Mouse (Mus musculus) intestine, embryonic 16.5 days (tissue): ENCODE data around the gene Gm26602. TPM values are rescaled to one million over a fixed set of nuclear protein-coding genes. Genes with fewer than 3 reads are reported as not detected.

Experiments
- ATAC-seq: fragments of 200-750 bp; cut with Nextera tagmentation; 2 replicates; pipeline ENCODE4 v1.8.0; 2017; ENCODE audit warnings: moderate TSS enrichment, moderate library complexity
- H3K27ac ChIP-seq: fragments of 300-500 bp; sonication (generic); 2 replicates; pipeline ENCODE4 v1.5.1; 2014; ENCODE audit warnings: mild to moderate bottlenecking, low read length
- H3K27me3 ChIP-seq: fragments of 300-500 bp; sonication (generic); replicated peaks from 2 replicates; pipeline ENCODE4 v1.6.1; 2014; ENCODE audit warnings: low read length, control low read depth, mixed read lengths; ENCODE audit not compliant: control insufficient read depth, insufficient read depth
- H3K36me3 ChIP-seq: fragments of 300-500 bp; sonication (generic); 2 replicates; pipeline ENCODE4 v1.6.1; 2014; ENCODE audit warnings: low read length, control low read depth; ENCODE audit not compliant: control insufficient read depth, insufficient read depth
- H3K4me1 ChIP-seq: fragments of 300-500 bp; sonication (generic); 2 replicates; pipeline ENCODE4 v1.6.1; 2014; ENCODE audit warnings: low read length, control low read depth, mixed read lengths; ENCODE audit not compliant: control insufficient read depth, insufficient read depth
- H3K4me2 ChIP-seq: fragments of 300-500 bp; sonication (generic); 2 replicates; pipeline ENCODE4 v1.6.1; 2014; ENCODE audit warnings: low read depth, low read length, control low read depth
- H3K4me3 ChIP-seq: fragments of 300-500 bp; sonication (generic); 2 replicates; pipeline ENCODE4 v1.5.1; 2014; ENCODE audit warnings: mild to moderate bottlenecking, low read length
- H3K9ac ChIP-seq: fragments of 300-500 bp; sonication (generic); 2 replicates; pipeline ENCODE4 v1.6.1; 2014; ENCODE audit warnings: low read depth, low read length
- H3K9me3 ChIP-seq: fragments of 300-500 bp; sonication (generic); 2 replicates; pipeline ENCODE4 v1.6.1; 2016; ENCODE audit warnings: low read length, control low read depth; ENCODE audit not compliant: control insufficient read depth
- WGBS: fragments of 180-500 bp; shearing (Covaris S2); extraction: QIAGEN DNeasy Blood & Tissue Kit; methylation state at CpG from one replicate; pipeline ENCODE4 v1.1.7; 2014; 5-methylcytosine and 5-hydroxymethylcytosine counted together
- polyA plus RNA-seq: library from polyadenylated mRNA; unstranded; fragments of >200 nt; fragmentation: Nextera tagmentation; extraction: Ambion mirVana; gene quantifications from 2 replicates; pipeline ENCODE4 v1.2.1, GENCODE M21; 2015

The Gm26602 gene
- polyA plus RNA-seq, 1 experiment from 2014 or later: 2.1 TPM

- peaks cover 53% of the 10 kb centered on the region for H3K4me1 ChIP-seq
- peak overlapping the region; percentile 83 for H3K4me2 ChIP-seq
- H3K9ac ChIP-seq: peak overlapping the region; percentile 100
- H3K36me3 ChIP-seq: peaks cover 17% of the 10 kb centered on the region; the same call in 1 of the 2 replicates
- H3K27me3 ChIP-seq: no peaks in the 10 kb centered on the region
- peak overlapping the region; percentile 99 for H3K4me3 ChIP-seq
- no peaks in the 10 kb centered on the region for H3K9me3 ChIP-seq
- WGBS: under 1% methylated on average over 29 of the region's 29 CpGs
- ATAC-seq: no peak
- peak overlapping the region; percentile 99 for H3K27ac ChIP-seq
Observed at GRCm38 (mm10) chr10:79928030-79928694, 17.5 kb downstream of the Gm26602 start.

- H3K4me2 ChIP-seq: peak overlapping the region; percentile 83
- H3K4me3 ChIP-seq: peak overlapping the region; percentile 99
- no peaks in the 10 kb centered on the region for H3K27me3 ChIP-seq
- WGBS: 23% methylated on average over 9 of the region's 9 CpGs
- H3K36me3 ChIP-seq: peaks cover 21% of the 10 kb centered on the region; the same call in 1 of the 2 replicates
- H3K9me3 ChIP-seq: no peaks in the 10 kb centered on the region
- peak overlapping the region; percentile 100 for H3K9ac ChIP-seq
- peaks cover 63% of the 10 kb centered on the region for H3K4me1 ChIP-seq
- peak overlapping the region; percentile 99 for H3K27ac ChIP-seq
- no peak for ATAC-seq
Observed at GRCm38 (mm10) chr10:79928907-79929701, 18.4 kb downstream of the Gm26602 start.

GRCm38 (mm10) chr10:79929967-79930825, 19.5 kb downstream of the Gm26602 start:
- peaks cover 73% of the 10 kb centered on the region for H3K4me1 ChIP-seq
- H3K9ac ChIP-seq: peak overlapping the region; percentile 100; the same call in 1 of the 2 replicates
- 86% methylated on average over 18 of the region's 18 CpGs for WGBS
- H3K27me3 ChIP-seq: no peaks in the 10 kb centered on the region
- peaks cover 21% of the 10 kb centered on the region; the same call in 1 of the 2 replicates for H3K36me3 ChIP-seq
- 0 out of 2 replicates have a peak overlapping the region, but pooled peaks have one; percentile 15 for H3K27ac ChIP-seq
- peak overlapping the region; percentile 83 for H3K4me2 ChIP-seq
- H3K9me3 ChIP-seq: no peaks in the 10 kb centered on the region
- ATAC-seq: no peak
- no peak overlapping the region; the same call in 1 of the 2 replicates for H3K4me3 ChIP-seq

- peaks cover 21% of the 10 kb centered on the region; the same call in 1 of the 2 replicates for H3K36me3 ChIP-seq
- no peak overlapping the region for H3K4me3 ChIP-seq
- no peak for ATAC-seq
- no peaks in the 10 kb centered on the region for H3K27me3 ChIP-seq
- 90% methylated on average over 16 of the region's 16 CpGs for WGBS
- H3K9ac ChIP-seq: peak overlapping the region; percentile 43; the same call in 1 of the 2 replicates
- H3K4me1 ChIP-seq: peaks cover 72% of the 10 kb centered on the region
- H3K9me3 ChIP-seq: no peaks in the 10 kb centered on the region
- H3K27ac ChIP-seq: no peak overlapping the region
- H3K4me2 ChIP-seq: no peak overlapping the region
Observed at GRCm38 (mm10) chr10:79930826-79931186, 20.1 kb downstream of the Gm26602 start.

GRCm38 (mm10) chr10:79931797-79932196, 21.1 kb downstream of the Gm26602 start:
- 0 out of 2 replicates have a peak overlapping the region, but pooled peaks have one; percentile 17 for H3K9ac ChIP-seq
- H3K36me3 ChIP-seq: peaks cover 21% of the 10 kb centered on the region; the same call in 1 of the 2 replicates
- peaks cover 77% of the 10 kb centered on the region for H3K4me1 ChIP-seq
- ATAC-seq: no peak
- H3K4me3 ChIP-seq: no peak overlapping the region
- H3K9me3 ChIP-seq: no peaks in the 10 kb centered on the region
- H3K4me2 ChIP-seq: no peak overlapping the region
- no peak overlapping the region for H3K27ac ChIP-seq
- no peaks in the 10 kb centered on the region for H3K27me3 ChIP-seq
- WGBS: 70% methylated on average over 9 of the region's 9 CpGs

GRCm38 (mm10) chr10:79932736-79933135, 22.1 kb downstream of the Gm26602 start:
- peaks cover 86% of the 10 kb centered on the region for H3K4me1 ChIP-seq
- no peak for ATAC-seq
- 27% methylated on average over 8 of the region's 8 CpGs for WGBS
- 0 out of 2 replicates have a peak overlapping the region, but pooled peaks have one; percentile 6 for H3K4me2 ChIP-seq
- H3K9ac ChIP-seq: peak overlapping the region; percentile 21
- H3K27me3 ChIP-seq: no peaks in the 10 kb centered on the region
- H3K36me3 ChIP-seq: peaks cover 21% of the 10 kb centered on the region; the same call in 1 of the 2 replicates
- no peak overlapping the region for H3K4me3 ChIP-seq
- H3K27ac ChIP-seq: peak overlapping the region; percentile 43
- H3K9me3 ChIP-seq: no peaks in the 10 kb centered on the region

GRCm38 (mm10) chr10:79933145-79933679, 22.6 kb downstream of the Gm26602 start:
- Histone ChIP-seq H3K4me2 (no peak overlapping the region), H3K27me3 (no peaks in the 10 kb centered on the region), H3K9ac (0 out of 2 replicates have a peak overlapping the region, but pooled peaks have one; percentile 25), H3K9me3 (no peaks in the 10 kb centered on the region), H3K36me3 (peaks cover 24% of the 10 kb centered on the region; the same call in 1 of the 2 replicates), H3K4me3 (no peak overlapping the region), H3K27ac (peak overlapping the region; percentile 51), H3K4me1 (peaks cover 86% of the 10 kb centered on the region)
- ATAC-seq: no peak
- WGBS: 61% methylated on average over 9 of the region's 9 CpGs

- Histone ChIP-seq H3K4me1 (peaks cover 82% of the 10 kb centered on the region), H3K4me2 (no peak overlapping the region), H3K36me3 (peaks cover 24% of the 10 kb centered on the region; the same call in 1 of the 2 replicates), H3K4me3 (no peak overlapping the region), H3K9ac (peak overlapping the region; percentile 47; the same call in 1 of the 2 replicates), H3K27me3 (no peaks in the 10 kb centered on the region), H3K9me3 (no peaks in the 10 kb centered on the region), H3K27ac (peak overlapping the region; percentile 49; the same call in 1 of the 2 replicates)
- no peak for ATAC-seq
- WGBS: 76% methylated on average over 6 of the region's 6 CpGs
Observed at GRCm38 (mm10) chr10:79933861-79934260, 23.2 kb downstream of the Gm26602 start.
